Mouse (Mus musculus): ENCODE data around the gene Cfap299. TPM values are rescaled to one million over a fixed set of nuclear protein-coding genes. Genes with fewer than 3 reads are reported as not detected.

Cfap299 gene
- polyA plus RNA-seq, 1 experiment from 2014 or later = 2.9 TPM

GRCm38 (mm10) chr5:98416385-98417145 is 87.5 kb downstream of the Cfap299 start:
- Histone ChIP-seq H3K9ac (ENCODE audit: low read depth, low read length) (no peak overlapping the region), H3K27me3 (ENCODE audit: control insufficient read depth, insufficient read depth, low read depth, low read length) (no peaks in the 10 kb centered on the region), H3K4me3 (ENCODE audit: low read depth, low read length) (no peak overlapping the region), H3K4me1 (ENCODE audit: control insufficient read depth, insufficient read depth, low read length) (no peaks in the 10 kb centered on the region), H3K36me3 (ENCODE audit: control insufficient read depth, insufficient read depth, low read length) (no peaks in the 10 kb centered on the region), H3K27ac (ENCODE audit: low read length) (no peak overlapping the region), H3K4me2 (ENCODE audit: low read length) (no peak overlapping the region), H3K9me3 (replicated peaks; ENCODE audit: control insufficient read depth, low read length, poor library complexity, severe bottlenecking) (no peaks in the 10 kb centered on the region)
- no peak for ATAC-seq
- 89% methylated on average over 9 of the region's 9 CpGs for WGBS

- no peak for ATAC-seq
- Histone ChIP-seq H3K36me3 (ENCODE audit: control insufficient read depth, insufficient read depth, low read length) (no peaks in the 10 kb centered on the region), H3K4me1 (ENCODE audit: control insufficient read depth, insufficient read depth, low read length) (no peaks in the 10 kb centered on the region), H3K27ac (ENCODE audit: low read length) (no peak overlapping the region), H3K9me3 (replicated peaks; ENCODE audit: control insufficient read depth, low read length, poor library complexity, severe bottlenecking) (no peaks in the 10 kb centered on the region), H3K4me2 (ENCODE audit: low read length) (no peak overlapping the region), H3K9ac (ENCODE audit: low read depth, low read length) (no peak overlapping the region), H3K27me3 (ENCODE audit: control insufficient read depth, insufficient read depth, low read depth, low read length) (no peaks in the 10 kb centered on the region), H3K4me3 (ENCODE audit: low read depth, low read length) (no peak overlapping the region)
- WGBS = 89% methylated on average over 1 of the region's 1 CpGs
Observed at GRCm38 (mm10) chr5:98424965-98425364, 95.9 kb downstream of the Cfap299 start.

GRCm38 (mm10) chr5:98426112-98426511 is 97.0 kb downstream of the Cfap299 start:
- Histone ChIP-seq H3K4me3 (ENCODE audit: low read depth, low read length) (no peak overlapping the region), H3K36me3 (ENCODE audit: control insufficient read depth, insufficient read depth, low read length) (no peaks in the 10 kb centered on the region), H3K4me2 (ENCODE audit: low read length) (no peak overlapping the region), H3K4me1 (ENCODE audit: control insufficient read depth, insufficient read depth, low read length) (no peaks in the 10 kb centered on the region), H3K9ac (ENCODE audit: low read depth, low read length) (no peak overlapping the region), H3K27ac (ENCODE audit: low read length) (no peak overlapping the region), H3K27me3 (ENCODE audit: control insufficient read depth, insufficient read depth, low read depth, low read length) (no peaks in the 10 kb centered on the region), H3K9me3 (replicated peaks; ENCODE audit: control insufficient read depth, low read length, poor library complexity, severe bottlenecking) (no peaks in the 10 kb centered on the region)
- no peak for ATAC-seq
- WGBS = 88% methylated on average over 5 of the region's 5 CpGs

GRCm38 (mm10) chr5:98430060-98430459 is 101.0 kb downstream of the Cfap299 start:
- no peaks in the 10 kb centered on the region for H3K36me3 ChIP-seq (ENCODE audit: control insufficient read depth, insufficient read depth, low read length)
- H3K4me1 ChIP-seq (ENCODE audit: control insufficient read depth, insufficient read depth, low read length) = no peaks in the 10 kb centered on the region
- no peak overlapping the region for H3K9ac ChIP-seq (ENCODE audit: low read depth, low read length)
- H3K4me2 ChIP-seq (ENCODE audit: low read length) = no peak overlapping the region
- H3K27me3 ChIP-seq (ENCODE audit: control insufficient read depth, insufficient read depth, low read depth, low read length) = no peaks in the 10 kb centered on the region
- H3K4me3 ChIP-seq (ENCODE audit: low read depth, low read length) = no peak overlapping the region
- WGBS = 75% methylated on average over 7 of the region's 7 CpGs
- ATAC-seq = no peak
- H3K27ac ChIP-seq (ENCODE audit: low read length) = no peak overlapping the region
- no peaks in the 10 kb centered on the region for H3K9me3 ChIP-seq (replicated peaks; ENCODE audit: control insufficient read depth, low read length, poor library complexity, severe bottlenecking)

GRCm38 (mm10) chr5:98438686-98439085 is 109.6 kb downstream of the Cfap299 start:
- H3K4me2 ChIP-seq (ENCODE audit: low read length) = no peak overlapping the region
- no peaks in the 10 kb centered on the region for H3K27me3 ChIP-seq (ENCODE audit: control insufficient read depth, insufficient read depth, low read depth, low read length)
- no peak overlapping the region for H3K4me3 ChIP-seq (ENCODE audit: low read depth, low read length)
- H3K4me1 ChIP-seq (ENCODE audit: control insufficient read depth, insufficient read depth, low read length) = no peaks in the 10 kb centered on the region
- no peaks in the 10 kb centered on the region for H3K9me3 ChIP-seq (replicated peaks; ENCODE audit: control insufficient read depth, low read length, poor library complexity, severe bottlenecking)
- no peak for ATAC-seq
- H3K9ac ChIP-seq (ENCODE audit: low read depth, low read length) = no peak overlapping the region
- H3K36me3 ChIP-seq (ENCODE audit: control insufficient read depth, insufficient read depth, low read length) = no peaks in the 10 kb centered on the region
- WGBS = 61% methylated on average over 3 of the region's 3 CpGs
- no peak overlapping the region for H3K27ac ChIP-seq (ENCODE audit: low read length)

- Histone ChIP-seq H3K36me3 (ENCODE audit: control insufficient read depth, insufficient read depth, low read length) (no peaks in the 10 kb centered on the region), H3K4me2 (ENCODE audit: low read length) (no peak overlapping the region), H3K4me1 (ENCODE audit: control insufficient read depth, insufficient read depth, low read length) (no peaks in the 10 kb centered on the region), H3K9me3 (replicated peaks; ENCODE audit: control insufficient read depth, low read length, poor library complexity, severe bottlenecking) (no peaks in the 10 kb centered on the region), H3K4me3 (ENCODE audit: low read depth, low read length) (no peak overlapping the region), H3K27ac (ENCODE audit: low read length) (no peak overlapping the region), H3K27me3 (ENCODE audit: control insufficient read depth, insufficient read depth, low read depth, low read length) (no peaks in the 10 kb centered on the region), H3K9ac (ENCODE audit: low read depth, low read length) (no peak overlapping the region)
- WGBS = 93% methylated on average over 12 of the region's 12 CpGs
- no peak for ATAC-seq
Observed at GRCm38 (mm10) chr5:98446771-98447462, 117.8 kb downstream of the Cfap299 start.

GRCm38 (mm10) chr5:98449873-98450272 is 120.8 kb downstream of the Cfap299 start:
- Histone ChIP-seq H3K27ac (ENCODE audit: low read length) (no peak overlapping the region), H3K27me3 (ENCODE audit: control insufficient read depth, insufficient read depth, low read depth, low read length) (no peaks in the 10 kb centered on the region), H3K36me3 (ENCODE audit: control insufficient read depth, insufficient read depth, low read length) (no peaks in the 10 kb centered on the region), H3K4me2 (ENCODE audit: low read length) (no peak overlapping the region), H3K9ac (ENCODE audit: low read depth, low read length) (no peak overlapping the region), H3K4me3 (ENCODE audit: low read depth, low read length) (no peak overlapping the region), H3K9me3 (replicated peaks; ENCODE audit: control insufficient read depth, low read length, poor library complexity, severe bottlenecking) (no peaks in the 10 kb centered on the region), H3K4me1 (ENCODE audit: control insufficient read depth, insufficient read depth, low read length) (no peaks in the 10 kb centered on the region)
- ATAC-seq = no peak
- 90% methylated on average over 2 of the region's 2 CpGs for WGBS

- Histone ChIP-seq H3K27me3 (ENCODE audit: control insufficient read depth, insufficient read depth, low read depth, low read length) (no peaks in the 10 kb centered on the region), H3K9me3 (replicated peaks; ENCODE audit: control insufficient read depth, low read length, poor library complexity, severe bottlenecking) (no peaks in the 10 kb centered on the region), H3K4me2 (ENCODE audit: low read length) (no peak overlapping the region), H3K4me3 (ENCODE audit: low read depth, low read length) (no peak overlapping the region), H3K27ac (ENCODE audit: low read length) (no peak overlapping the region), H3K4me1 (ENCODE audit: control insufficient read depth, insufficient read depth, low read length) (no peaks in the 10 kb centered on the region), H3K9ac (ENCODE audit: low read depth, low read length) (no peak overlapping the region), H3K36me3 (ENCODE audit: control insufficient read depth, insufficient read depth, low read length) (no peaks in the 10 kb centered on the region)
- 34% methylated on average over 4 of the region's 4 CpGs for WGBS
- ATAC-seq = no peak
Observed at GRCm38 (mm10) chr5:98466882-98467535, 137.9 kb downstream of the Cfap299 start.

GRCm38 (mm10) chr5:98470052-98470451 is 140.9 kb downstream of the Cfap299 start:
- Histone ChIP-seq H3K27me3 (ENCODE audit: control insufficient read depth, insufficient read depth, low read depth, low read length) (no peaks in the 10 kb centered on the region), H3K4me3 (ENCODE audit: low read depth, low read length) (no peak overlapping the region), H3K9me3 (replicated peaks; ENCODE audit: control insufficient read depth, low read length, poor library complexity, severe bottlenecking) (no peaks in the 10 kb centered on the region), H3K4me1 (ENCODE audit: control insufficient read depth, insufficient read depth, low read length) (no peaks in the 10 kb centered on the region), H3K27ac (ENCODE audit: low read length) (no peak overlapping the region), H3K36me3 (ENCODE audit: control insufficient read depth, insufficient read depth, low read length) (no peaks in the 10 kb centered on the region), H3K9ac (ENCODE audit: low read depth, low read length) (no peak overlapping the region), H3K4me2 (ENCODE audit: low read length) (no peak overlapping the region)
- 86% methylated on average over 4 of the region's 4 CpGs for WGBS
- ATAC-seq = no peak
